Mouse (Mus musculus) liver, embryonic 14.5 days (tissue): ENCODE data around the gene Fndc11.

Source experiments
- CTCF ChIP-seq: IDR thresholded peaks from 2 replicates; pipeline ENCODE4 v1.5.1; 2016; ENCODE audit warnings: antibody characterized with exemption, low read depth, control low read depth
- EP300 ChIP-seq: IDR thresholded peaks from 2 replicates; pipeline ENCODE4 v1.6.1; 2016; ENCODE audit warnings: antibody characterized with exemption, low read depth

GRCm38 (mm10) chr2:181216037-181216436, 3.8 kb upstream of the Fndc11 start:
- TF ChIP-seq CTCF, result no peak
- TF ChIP-seq EP300, result peak; percentile 52
